Mouse (Mus musculus) kidney, postnatal 14 days (tissue): ENCODE measurements around the gene Abcc1.

Experiments used
- DNase-seq: peaks from one replicate; pipeline ENCODE4 v3.0.0; 2022; ENCODE audit warnings: mixed read lengths

The Abcc1 gene

GRCm38 (mm10) chr16:14444059-14444855 is 82.9 kb downstream of the Abcc1 start:
- no peak for DNase-seq

GRCm38 (mm10) chr16:14445197-14445596 is 83.8 kb downstream of the Abcc1 start:
- peak; percentile 29 for DNase-seq

- no peak for DNase-seq
Measured at GRCm38 (mm10) chr16:14447366-14447765, 86.0 kb downstream of the Abcc1 start.

GRCm38 (mm10) chr16:14448307-14448706 is 86.9 kb downstream of the Abcc1 start:
- no peak for DNase-seq

GRCm38 (mm10) chr16:14449861-14450260 is 88.5 kb downstream of the Abcc1 start:
- DNase-seq = no peak

- peak; percentile 13 for DNase-seq
Measured at GRCm38 (mm10) chr16:14451374-14452046, 90.2 kb downstream of the Abcc1 start.

- DNase-seq = no peak
Measured at GRCm38 (mm10) chr16:14462535-14462934, 101.2 kb downstream of the Abcc1 start.

GRCm38 (mm10) chr16:14465016-14465415 is 103.7 kb downstream of the Abcc1 start:
- DNase-seq = no peak

GRCm38 (mm10) chr16:14468351-14468750 is 107.0 kb downstream of the Abcc1 start:
- no peak for DNase-seq

- no peak for DNase-seq
Measured at GRCm38 (mm10) chr16:14468841-14469240, 107.5 kb downstream of the Abcc1 start.

GRCm38 (mm10) chr16:14472171-14472570 is 110.8 kb downstream of the Abcc1 start:
- no peak for DNase-seq

- no peak for DNase-seq
Measured at GRCm38 (mm10) chr16:14473686-14474085, 112.3 kb downstream of the Abcc1 start.

- no peak for DNase-seq
Measured at GRCm38 (mm10) chr16:14475001-14475400, 113.6 kb downstream of the Abcc1 start.

- no peak for DNase-seq
Measured at GRCm38 (mm10) chr16:14476056-14476455, 114.7 kb downstream of the Abcc1 start.

- no peak for DNase-seq
Measured at GRCm38 (mm10) chr16:14476701-14477400, 115.5 kb downstream of the Abcc1 start.

- DNase-seq = no peak
Measured at GRCm38 (mm10) chr16:14477510-14478300, 116.3 kb downstream of the Abcc1 start.

- no peak for DNase-seq
Measured at GRCm38 (mm10) chr16:14479641-14480040, 118.3 kb downstream of the Abcc1 start.

- no peak for DNase-seq
Measured at GRCm38 (mm10) chr16:14483221-14483620, 121.9 kb downstream of the Abcc1 start.

- peak; percentile 21 for DNase-seq
Measured at GRCm38 (mm10) chr16:14493491-14494114, 132.2 kb downstream of the Abcc1 start.

GRCm38 (mm10) chr16:14501649-14502360 is 140.4 kb downstream of the Abcc1 start:
- DNase-seq = no peak

GRCm38 (mm10) chr16:14506461-14506860 is 145.1 kb downstream of the Abcc1 start:
- no peak for DNase-seq
